Comparison of ENCODE assay signal across 11 mouse cellular contexts in genomic region chr4:57560010-57560409, GRCm38 (mm10). TPM values are rescaled to one million over a fixed set of nuclear protein-coding genes. Genes with fewer than 3 reads are reported as not detected.
DNase-seq lines count a peak whose midpoint lies in the region; ATAC-seq and TF ChIP-seq lines count a peak whose summit lies in the region.
"Had no signal": no experiment of that assay in that cellular context is flagged by ENCODE, and none has a peak within 500 bp of the region (broad histone marks: within the 10 kb centered on the region; RNA-seq: fewer than 3 reads in every experiment).

No protein-coding gene starts in this region.

- peaks cover 30 to 57% of the 10 kb centered on the region in 2 experiments for H3K4me1 ChIP-seq in heart, embryonic 14.5 days (ENCODE audit: control insufficient read depth in 2 of 2, insufficient read depth in 2 of 2, low read length in 2 of 2)
- peaks cover 11% of the 10 kb centered on the region for H3K4me1 ChIP-seq in embryonic fibroblast, embryonic 13.5 days (ENCODE audit: control insufficient read depth, insufficient read depth, low read length)
- H3K4me1 ChIP-seq in lung, postnatal 0 days (ENCODE audit: insufficient read depth, low read depth, low read length) = peaks cover 10% of the 10 kb centered on the region; the same call in 1 of the 2 replicates
- no peaks in the 10 kb centered on the region for H3K4me1 ChIP-seq in midbrain, embryonic 13.5 days (replicated peaks)

- peak overlapping the region in 1 of 2 experiments; percentile 17; a peak in 2 of 4 replicates for H3K4me3 ChIP-seq in heart, embryonic 14.5 days (ENCODE audit: control insufficient read depth in 1 of 2, insufficient read depth in 1 of 2, low read depth in 1 of 2, low read length in 2 of 2)
- no peak overlapping the region for H3K4me3 ChIP-seq in embryonic fibroblast, embryonic 13.5 days (ENCODE audit: insufficient read depth, low read length)
- no peak overlapping the region for H3K4me3 ChIP-seq in lung, postnatal 0 days (ENCODE audit: low read depth, low read length)
- H3K4me3 ChIP-seq in midbrain, embryonic 13.5 days (replicated peaks) = no peak overlapping the region

- TF ChIP-seq EP300 in lung, postnatal 0 days (IDR thresholded peaks at IDR 0.05) = no peak; the same call in 1 of the 2 replicates

- 0 out of 2 replicates have a peak, but pooled peaks have one; percentile 27 for TF ChIP-seq POLR2A in embryonic fibroblast, embryonic 13.5 days (IDR thresholded peaks at IDR 0.05; ENCODE audit: low read depth, low read length)

- no peak for TF ChIP-seq CTCF in embryonic fibroblast, embryonic 13.5 days (IDR thresholded peaks at IDR 0.05; ENCODE audit: borderline replicate concordance, insufficient read depth, low read length)
- TF ChIP-seq CTCF in lung, postnatal 0 days (IDR thresholded peaks at IDR 0.05) = no peak

- H3K27me3 ChIP-seq in heart, embryonic 14.5 days (ENCODE audit: control insufficient read depth, insufficient read depth, low read length) = no peaks in the 10 kb centered on the region
- H3K27me3 ChIP-seq in lung, postnatal 0 days (replicated peaks; ENCODE audit: insufficient read depth, low read length) = no peaks in the 10 kb centered on the region
- no peaks in the 10 kb centered on the region for H3K27me3 ChIP-seq in midbrain, embryonic 13.5 days

- ATAC-seq in heart, embryonic 14.5 days (ENCODE audit: insufficient number of reproducible peaks, insufficient read depth, low FRiP score, low read depth) = peak; percentile 73
- ATAC-seq in lung, postnatal 0 days = peak; percentile 70
- ATAC-seq in midbrain, embryonic 13.5 days = no peak

- H3K4me2 ChIP-seq in heart, embryonic 14.5 days (ENCODE audit: low read length) = peak overlapping the region; percentile 63
- H3K4me2 ChIP-seq in lung, postnatal 0 days (replicated peaks; ENCODE audit: low read depth, low read length) = no peak overlapping the region
- no peak overlapping the region for H3K4me2 ChIP-seq in midbrain, embryonic 13.5 days (replicated peaks)

- H3K9ac ChIP-seq in heart, embryonic 14.5 days (ENCODE audit: low read length) = peak overlapping the region; percentile 71
- no peak overlapping the region for H3K9ac ChIP-seq in lung, postnatal 0 days (replicated peaks; ENCODE audit: low read depth)
- no peak overlapping the region for H3K9ac ChIP-seq in midbrain, embryonic 13.5 days (replicated peaks)

- no peaks in the 10 kb centered on the region for H3K36me3 ChIP-seq in heart, embryonic 14.5 days (ENCODE audit: control insufficient read depth, insufficient read depth, low read length)
- no peaks in the 10 kb centered on the region for H3K36me3 ChIP-seq in lung, postnatal 0 days (ENCODE audit: insufficient read depth, low read length)
- no peaks in the 10 kb centered on the region for H3K36me3 ChIP-seq in midbrain, embryonic 13.5 days

- WGBS in heart, embryonic 14.5 days = 13% methylated on average over 3 of the region's 3 CpGs
- WGBS in lung, postnatal 0 days = 26% methylated on average over 3 of the region's 3 CpGs
- WGBS in midbrain, embryonic 13.5 days = 70% methylated on average over 3 of the region's 3 CpGs

- no peak for DNase-seq in heart, adult 9 months (ENCODE audit: low spot score in 2 of 2)
- peak; percentile 85 for DNase-seq in Muller cell, postnatal 12 days (ENCODE audit: inconsistent ontology term)
- peak; percentile 70 for DNase-seq in lung, postnatal 0 days (ENCODE audit: low spot score)
- no peak for DNase-seq in layer of hippocampus, postnatal 10 days (ENCODE audit: low spot score in 2 of 2)
- DNase-seq in cerebellum, postnatal 4 days (ENCODE audit: low spot score in 2 of 2) = no peak
- DNase-seq: adrenal gland, adult 8-10 months; cerebellum, adult 9-10 months; midbrain, embryonic 14.5 days had no signal

- H3K27ac ChIP-seq in heart, embryonic 14.5 days (replicated peaks in 1 of 2; ENCODE audit: control insufficient read depth in 1 of 2, insufficient read depth in 1 of 2, low read depth in 2 of 2, low read length in 2 of 2) = peak overlapping the region; percentile 98 to 99
- H3K27ac ChIP-seq in embryonic fibroblast, embryonic 13.5 days (ENCODE audit: insufficient read depth, low read length) = peak overlapping the region; percentile 100
- H3K27ac ChIP-seq in lung, postnatal 0 days (ENCODE audit: low read length) = no peak overlapping the region
- no peak overlapping the region for H3K27ac ChIP-seq in midbrain, embryonic 13.5 days

- H3K9me3 ChIP-seq in heart, embryonic 14.5 days (ENCODE audit: control insufficient read depth, low read length) = no peaks in the 10 kb centered on the region
- H3K9me3 ChIP-seq in lung, postnatal 0 days (ENCODE audit: low read length) = no peaks in the 10 kb centered on the region
- H3K9me3 ChIP-seq in midbrain, embryonic 13.5 days = no peaks in the 10 kb centered on the region

RNA-seq across cellular contexts. Expression of gene Pakap, which starts 8.0 kb away (rescaled TPM):
- polyA plus RNA-seq in heart, embryonic 14.5 days (2014; fragmentation: Nextera tagmentation; extraction: Ambion mirVana) = 59.6 and 66.0 TPM in 2 replicates
- 14.7 and 26.4 TPM in 2 replicates for polyA plus RNA-seq in embryonic fibroblast, embryonic 13.5 days (2011; ENCODE audit: insufficient read length, low read depth, missing spikeins)
- polyA plus RNA-seq in lung, postnatal 0 days (2015; fragmentation: Nextera tagmentation; extraction: Ambion mirVana) = 60.5 and 68.6 TPM in 2 replicates
- total RNA-seq in layer of hippocampus, postnatal 10 days (2021) = 10 to 100 TPM; 20.9 to 25.3 TPM
- polyA plus RNA-seq in midbrain, embryonic 13.5 days (2015; fragmentation: Nextera tagmentation; extraction: Ambion mirVana) = 6.8 and 7.3 TPM in 2 replicates

Comparison
In these comparisons a context has a peak if more than half of its experiments do, and no peak if none do; other contexts are left out.
1. H3K27ac ChIP-seq: peak in heart, embryonic 14.5 days (2 of 2) and embryonic fibroblast, embryonic 13.5 days (single experiment); none in lung, postnatal 0 days (single experiment) and midbrain, embryonic 13.5 days (single experiment).
2. DNase-seq: peak in Muller cell, postnatal 12 days (single experiment) and lung, postnatal 0 days (single experiment); none in heart, adult 9 months (0 of 2), layer of hippocampus, postnatal 10 days (0 of 2) and cerebellum, postnatal 4 days (0 of 2).